Mouse (Mus musculus): ENCODE measurements around the gene Rgs17. TPM values are rescaled to one million over a fixed set of nuclear protein-coding genes. Genes with fewer than 3 reads are reported as not detected.

The Rgs17 gene
- polyA plus RNA-seq, 1 experiment: 0.03 TPM

DNA sequence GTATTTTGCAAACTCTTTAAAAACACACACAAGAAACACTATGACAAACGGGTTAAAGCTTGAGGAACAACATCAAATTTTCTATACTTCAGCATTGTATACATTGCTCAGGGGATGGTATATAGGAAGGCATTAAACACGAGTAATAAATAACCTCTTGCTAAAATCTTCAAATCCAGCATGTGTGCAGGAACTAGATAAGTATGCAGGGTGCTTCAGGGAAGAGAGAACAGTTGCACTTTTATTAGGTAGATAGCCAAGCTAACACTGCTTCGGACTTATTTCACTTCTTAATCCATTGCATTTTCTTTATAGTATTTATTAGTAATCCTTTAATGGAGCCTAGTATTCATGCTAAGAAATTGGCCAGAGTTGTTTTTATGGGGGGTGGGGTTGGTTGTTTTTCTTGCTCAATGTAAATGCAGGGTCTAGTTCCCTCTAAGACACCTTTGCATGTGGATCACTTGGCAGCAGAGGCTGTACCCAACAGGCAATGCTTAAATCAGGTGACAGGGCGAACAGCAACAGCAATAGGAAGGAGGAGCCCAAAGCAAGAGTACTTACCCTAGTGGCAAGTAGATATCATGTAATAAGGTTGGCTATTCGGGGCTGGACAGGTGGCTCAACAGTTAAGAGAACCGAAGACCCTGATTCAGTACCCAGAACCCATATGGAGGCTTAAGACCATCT lies 95.7 kb downstream of the Rgs17 start:
- H3K27ac ChIP-seq (ENCODE audit: insufficient read depth, low read depth, low read length): no peak overlapping the region
- no peak overlapping the region for H3K4me3 ChIP-seq (ENCODE audit: low read depth, low read length)
- WGBS: 62% methylated on average over 6 of the region's 6 CpGs
- peaks cover 8% of the 10 kb centered on the region; the same call in 1 of the 2 replicates for H3K4me1 ChIP-seq (ENCODE audit: control insufficient read depth, insufficient read depth, insufficient read length, low read length)
- H3K36me3 ChIP-seq (ENCODE audit: control insufficient read depth, insufficient read depth, low read length): peaks cover 2% of the 10 kb centered on the region
- no peak for TF ChIP-seq CTCF (IDR thresholded peaks at IDR 0.05; ENCODE audit: extremely low read depth, insufficient read length, insufficient replicate concordance, low read depth, low read length)
- TF ChIP-seq POLR2A (IDR thresholded peaks at IDR 0.05; ENCODE audit: low read depth, low read length): no peak
- H3K27me3 ChIP-seq (ENCODE audit: control insufficient read depth, insufficient read depth, low read length): no peaks in the 10 kb centered on the region

DNA sequence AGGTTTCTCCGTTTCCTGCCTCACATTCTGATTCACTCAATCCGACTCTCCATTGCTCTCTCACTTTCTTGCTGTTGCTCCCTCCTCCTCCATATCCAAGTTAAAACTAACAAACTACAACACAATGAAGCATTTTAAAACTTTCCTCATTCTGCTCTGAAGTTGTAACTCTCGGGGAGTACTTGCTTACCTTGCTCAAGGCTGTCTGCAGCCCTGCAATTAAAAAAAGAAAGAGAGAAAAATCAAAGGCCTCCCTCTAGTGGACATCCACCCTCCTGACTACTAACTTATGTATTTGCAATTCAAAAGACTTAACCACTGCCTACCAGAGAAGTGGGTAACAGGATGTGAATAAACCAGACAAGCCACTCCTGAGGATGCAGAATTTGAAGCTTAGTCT lies 97.4 kb downstream of the Rgs17 start:
- H3K4me1 ChIP-seq (ENCODE audit: control insufficient read depth, insufficient read depth, insufficient read length, low read length): peaks cover 8% of the 10 kb centered on the region; the same call in 1 of the 2 replicates
- no peak for TF ChIP-seq CTCF (IDR thresholded peaks at IDR 0.05; ENCODE audit: extremely low read depth, insufficient read length, insufficient replicate concordance, low read depth, low read length)
- TF ChIP-seq POLR2A (IDR thresholded peaks at IDR 0.05; ENCODE audit: low read depth, low read length): no peak
- peaks cover 7% of the 10 kb centered on the region for H3K36me3 ChIP-seq (ENCODE audit: control insufficient read depth, insufficient read depth, low read length)
- H3K27me3 ChIP-seq (ENCODE audit: control insufficient read depth, insufficient read depth, low read length): no peaks in the 10 kb centered on the region
- peak overlapping the region; percentile 87 for H3K27ac ChIP-seq (ENCODE audit: insufficient read depth, low read depth, low read length)
- 0% methylated on average over 3 of the region's 3 CpGs for WGBS
- H3K4me3 ChIP-seq (ENCODE audit: low read depth, low read length): peak overlapping the region; percentile 94

DNA sequence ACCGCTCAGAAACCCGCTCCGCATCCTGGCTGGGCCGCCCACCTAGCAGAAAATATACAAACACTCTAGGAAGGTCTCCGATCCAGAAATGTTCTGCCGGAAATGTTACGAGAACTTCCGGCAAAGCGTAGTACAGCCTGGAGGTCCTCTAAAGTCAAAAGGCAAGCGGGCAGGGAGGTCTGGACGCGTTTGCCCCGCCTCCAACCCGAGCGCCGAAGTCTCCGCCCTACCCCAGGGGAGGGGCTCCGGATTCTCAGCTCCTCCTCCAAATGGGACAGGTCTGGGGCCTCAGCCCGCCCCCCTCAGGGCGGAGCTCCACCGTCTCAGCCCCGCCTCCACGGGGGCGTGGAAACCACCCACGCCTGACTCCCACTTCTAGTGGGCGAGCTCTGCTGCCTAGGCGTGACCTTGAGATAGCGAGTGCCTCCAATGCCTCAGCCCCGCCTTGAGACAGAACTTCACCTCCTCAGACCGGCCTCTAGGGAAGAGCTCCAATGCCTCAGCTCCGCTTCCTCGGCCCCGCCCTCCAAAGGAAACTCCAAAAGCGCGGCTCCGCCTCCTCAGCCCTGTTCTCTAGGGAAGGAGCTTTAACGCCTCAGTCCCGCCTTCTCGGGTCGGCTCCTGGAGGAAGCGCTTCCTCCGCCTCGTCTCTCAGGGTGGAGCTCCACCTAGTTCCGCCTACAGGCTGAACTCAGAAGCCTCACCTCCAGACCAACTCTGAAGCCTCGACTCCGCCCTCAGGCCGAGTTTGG lies 98.3 kb downstream of the Rgs17 start, which contains the start of gene Mtrf1l:
Gene Mtrf1l (minus strand): TSS at position 171 of the 752 bp plus-strand sequence.
- Histone ChIP-seq H3K36me3 (ENCODE audit: control insufficient read depth, insufficient read depth, low read length) (peaks cover 14% of the 10 kb centered on the region), H3K27me3 (ENCODE audit: control insufficient read depth, insufficient read depth, low read length) (no peaks in the 10 kb centered on the region), H3K4me3 (ENCODE audit: low read depth, low read length) (peak within 1 kb of the TSS; percentile 94), H3K27ac (ENCODE audit: insufficient read depth, low read depth, low read length) (peak within 1 kb of the TSS; percentile 92), H3K4me1 (ENCODE audit: control insufficient read depth, insufficient read depth, insufficient read length, low read length) (peaks cover 8% of the 10 kb centered on the region; the same call in 1 of the 2 replicates)
- TF ChIP-seq POLR2A (IDR thresholded peaks at IDR 0.05; ENCODE audit: low read depth, low read length): peak; percentile 32; the same call in 1 of the 2 replicates
- peak; percentile 24; the same call in 1 of the 2 replicates for TF ChIP-seq CTCF (IDR thresholded peaks at IDR 0.05; ENCODE audit: extremely low read depth, insufficient read length, insufficient replicate concordance, low read depth, low read length)
- under 1% methylated on average over 47 of the region's 47 CpGs for WGBS

DNA sequence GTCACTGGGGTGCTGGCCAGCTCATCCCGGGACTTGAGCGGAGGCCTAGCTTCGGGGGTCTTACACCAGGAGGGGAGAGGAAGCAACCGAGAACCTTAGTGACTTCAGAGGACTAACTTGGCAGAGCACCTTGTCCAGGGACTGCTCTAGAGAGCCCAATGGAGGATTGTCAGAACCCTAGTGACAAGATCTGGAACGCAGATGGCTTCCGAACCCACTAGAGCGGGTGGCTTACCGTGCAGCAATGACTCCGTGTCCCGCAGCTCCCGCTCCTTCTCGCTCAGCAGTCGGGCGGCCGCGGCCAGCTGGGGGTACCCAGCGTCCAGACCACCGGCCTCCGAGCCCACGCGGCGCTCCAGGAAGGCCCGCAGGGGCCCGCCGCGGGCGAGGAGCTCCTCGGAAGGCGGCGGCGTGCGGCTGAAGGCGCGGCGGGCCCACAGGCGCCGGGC lies 98.9 kb downstream of the Rgs17 start:
- Histone ChIP-seq H3K36me3 (ENCODE audit: control insufficient read depth, insufficient read depth, low read length) (peaks cover 20% of the 10 kb centered on the region), H3K4me1 (ENCODE audit: control insufficient read depth, insufficient read depth, insufficient read length, low read length) (peaks cover 8% of the 10 kb centered on the region; the same call in 1 of the 2 replicates), H3K27ac (ENCODE audit: insufficient read depth, low read depth, low read length) (peak overlapping the region; percentile 49), H3K4me3 (ENCODE audit: low read depth, low read length) (peak overlapping the region; percentile 94), H3K27me3 (ENCODE audit: control insufficient read depth, insufficient read depth, low read length) (no peaks in the 10 kb centered on the region)
- WGBS: under 1% methylated on average over 37 of the region's 37 CpGs
- TF ChIP-seq POLR2A (IDR thresholded peaks at IDR 0.05; ENCODE audit: low read depth, low read length) (no peak), CTCF (IDR thresholded peaks at IDR 0.05; ENCODE audit: extremely low read depth, insufficient read length, insufficient replicate concordance, low read depth, low read length) (no peak)

DNA sequence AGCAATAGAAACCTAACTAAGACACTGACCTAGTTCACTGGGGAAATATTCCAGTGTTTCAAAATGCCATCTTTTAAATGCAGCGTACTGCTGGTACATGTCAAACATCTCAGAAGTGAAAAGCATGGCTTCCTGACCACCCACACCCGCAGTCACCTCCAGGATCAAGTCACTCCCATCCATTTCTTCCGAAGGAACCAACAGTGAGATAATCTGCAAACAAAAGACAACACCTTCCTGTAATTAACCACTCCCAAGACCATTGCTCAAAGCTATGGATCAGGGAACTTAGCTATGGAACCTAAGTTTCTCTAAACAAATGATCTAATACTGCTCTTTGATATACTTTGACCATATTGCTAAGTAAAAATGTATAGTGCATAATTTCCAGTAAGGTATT lies 103.4 kb downstream of the Rgs17 start:
- TF ChIP-seq CTCF (IDR thresholded peaks at IDR 0.05; ENCODE audit: extremely low read depth, insufficient read length, insufficient replicate concordance, low read depth, low read length): no peak
- no peak for TF ChIP-seq POLR2A (IDR thresholded peaks at IDR 0.05; ENCODE audit: low read depth, low read length)
- Histone ChIP-seq H3K36me3 (ENCODE audit: control insufficient read depth, insufficient read depth, low read length) (peaks cover 52% of the 10 kb centered on the region), H3K4me1 (ENCODE audit: control insufficient read depth, insufficient read depth, insufficient read length, low read length) (peaks cover 8% of the 10 kb centered on the region; the same call in 1 of the 2 replicates), H3K4me3 (ENCODE audit: low read depth, low read length) (no peak overlapping the region), H3K27ac (ENCODE audit: insufficient read depth, low read depth, low read length) (no peak overlapping the region), H3K27me3 (ENCODE audit: control insufficient read depth, insufficient read depth, low read length) (no peaks in the 10 kb centered on the region)
- 74% methylated on average over 3 of the region's 3 CpGs for WGBS

DNA sequence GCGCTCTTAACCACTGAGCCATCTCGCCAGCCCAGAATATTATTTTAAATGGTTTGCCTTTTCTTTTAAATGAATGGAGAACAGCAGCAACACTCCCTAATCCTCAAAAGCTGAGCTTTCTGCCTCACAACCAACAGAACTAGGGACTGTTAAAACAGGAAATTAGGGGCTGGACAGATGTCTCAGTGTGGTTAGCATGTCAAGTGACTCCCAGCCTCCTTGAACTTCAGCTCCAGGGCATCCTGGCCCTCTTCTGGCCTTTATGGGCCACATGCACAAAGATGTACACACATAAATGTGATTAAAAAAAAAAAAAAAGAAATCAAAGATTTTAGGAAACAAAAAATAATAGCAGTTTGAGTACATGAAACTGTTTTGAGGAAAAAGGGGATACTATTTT lies 106.2 kb downstream of the Rgs17 start:
- Histone ChIP-seq H3K27me3 (ENCODE audit: control insufficient read depth, insufficient read depth, low read length) (no peaks in the 10 kb centered on the region), H3K27ac (ENCODE audit: insufficient read depth, low read depth, low read length) (no peak overlapping the region), H3K36me3 (ENCODE audit: control insufficient read depth, insufficient read depth, low read length) (peaks cover 68% of the 10 kb centered on the region), H3K4me3 (ENCODE audit: low read depth, low read length) (no peak overlapping the region), H3K4me1 (ENCODE audit: control insufficient read depth, insufficient read depth, insufficient read length, low read length) (no peaks in the 10 kb centered on the region)
- WGBS: 95% methylated on average over 2 of the region's 2 CpGs
- TF ChIP-seq POLR2A (IDR thresholded peaks at IDR 0.05; ENCODE audit: low read depth, low read length) (no peak), CTCF (IDR thresholded peaks at IDR 0.05; ENCODE audit: extremely low read depth, insufficient read length, insufficient replicate concordance, low read depth, low read length) (no peak)

DNA sequence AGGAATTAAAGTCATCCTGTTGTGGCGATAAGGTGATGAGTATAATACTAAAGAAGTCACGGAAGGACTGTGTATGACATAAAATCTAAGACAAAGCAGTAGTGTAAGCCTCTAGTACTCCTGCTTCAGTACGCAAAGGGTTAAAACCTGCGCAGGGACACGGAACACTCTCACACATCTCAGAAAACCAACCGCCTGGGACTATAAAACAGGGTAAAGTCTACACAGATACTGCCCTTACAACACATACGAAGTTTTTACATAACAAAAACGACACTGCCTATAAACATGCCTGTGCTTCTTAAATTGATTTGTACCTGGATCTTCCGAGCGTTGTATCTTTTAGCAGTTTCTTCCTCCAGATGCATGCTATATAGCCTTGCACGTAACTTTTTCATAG lies 108.5 kb downstream of the Rgs17 start:
- Histone ChIP-seq H3K27ac (ENCODE audit: insufficient read depth, low read depth, low read length) (no peak overlapping the region), H3K4me1 (ENCODE audit: control insufficient read depth, insufficient read depth, insufficient read length, low read length) (no peaks in the 10 kb centered on the region), H3K4me3 (ENCODE audit: low read depth, low read length) (no peak overlapping the region), H3K27me3 (ENCODE audit: control insufficient read depth, insufficient read depth, low read length) (no peaks in the 10 kb centered on the region), H3K36me3 (ENCODE audit: control insufficient read depth, insufficient read depth, low read length) (peaks cover 53% of the 10 kb centered on the region)
- TF ChIP-seq CTCF (IDR thresholded peaks at IDR 0.05; ENCODE audit: extremely low read depth, insufficient read length, insufficient replicate concordance, low read depth, low read length) (no peak), POLR2A (IDR thresholded peaks at IDR 0.05; ENCODE audit: low read depth, low read length) (no peak)
- WGBS: 48% methylated on average over 11 of the region's 11 CpGs
